Mouse (Mus musculus) 3134 (cell line): Measurements from ENCODE around the gene Stat4.

Experiments used
- DNase-seq: peaks from one replicate; pipeline ENCODE4 v3.0.0-alpha.2; 2011; ENCODE audit warnings: low spot score; ENCODE audit not compliant: insufficient read length; ENCODE audit errors: extremely low read depth

Stat4 gene

GRCm38 (mm10) chr1:51986848-51987247, at the start of gene Stat4:
Gene Stat4, plus strand, starts transcription at chr1:51987148.
- DNase-seq, result no peak

GRCm38 (mm10) chr1:51938357-51938756, 48.6 kb upstream of the Stat4 start:
- no peak for DNase-seq

GRCm38 (mm10) chr1:51944755-51945154, 42.2 kb upstream of the Stat4 start:
- no peak for DNase-seq

- DNase-seq, result no peak
These were observed 39.8 kb upstream of the Stat4 start for GRCm38 (mm10) chr1:51947116-51947515.

GRCm38 (mm10) chr1:51964647-51965046, 22.3 kb upstream of the Stat4 start:
- DNase-seq, result no peak

- DNase-seq, result no peak
These were observed 18.0 kb upstream of the Stat4 start for GRCm38 (mm10) chr1:51968994-51969393.

- DNase-seq, result no peak
These were observed 16.8 kb upstream of the Stat4 start for GRCm38 (mm10) chr1:51970182-51970581.

- DNase-seq, result no peak
These were observed 11.4 kb upstream of the Stat4 start for GRCm38 (mm10) chr1:51975589-51975988.

GRCm38 (mm10) chr1:51979048-51979447, 7.9 kb upstream of the Stat4 start:
- DNase-seq, result no peak

- no peak for DNase-seq
These were observed 5.1 kb downstream of the Stat4 start for GRCm38 (mm10) chr1:51991983-51992609.

GRCm38 (mm10) chr1:51996056-51996455, 9.1 kb downstream of the Stat4 start:
- no peak for DNase-seq

- DNase-seq, result no peak
These were observed 10.1 kb downstream of the Stat4 start for GRCm38 (mm10) chr1:51996751-51997659.

- no peak for DNase-seq
These were observed 11.6 kb downstream of the Stat4 start for GRCm38 (mm10) chr1:51998542-51998941.

- DNase-seq, result no peak
These were observed 17.1 kb downstream of the Stat4 start for GRCm38 (mm10) chr1:52004096-52004495.

- DNase-seq, result no peak
These were observed 21.5 kb downstream of the Stat4 start for GRCm38 (mm10) chr1:52008443-52008842.

- DNase-seq, result no peak
These were observed 22.0 kb downstream of the Stat4 start for GRCm38 (mm10) chr1:52008947-52009346.

GRCm38 (mm10) chr1:52010741-52011140, 23.8 kb downstream of the Stat4 start:
- DNase-seq, result no peak

- DNase-seq, result no peak
These were observed 24.3 kb downstream of the Stat4 start for GRCm38 (mm10) chr1:52011227-52011626.

- no peak for DNase-seq
These were observed 25.3 kb downstream of the Stat4 start for GRCm38 (mm10) chr1:52012231-52012630.

GRCm38 (mm10) chr1:52012757-52013156, 25.8 kb downstream of the Stat4 start:
- no peak for DNase-seq

- DNase-seq, result no peak
These were observed 32.7 kb downstream of the Stat4 start for GRCm38 (mm10) chr1:52019621-52020020.
